Mouse (Mus musculus): ENCODE measurements around the gene Hmgn3. TPM values are rescaled to one million over a fixed set of nuclear protein-coding genes. Genes with fewer than 3 reads are reported as not detected.
"Not testable (repeated sequence)": the region's sequence is repeated elsewhere in the genome, so short reads cannot be mapped to it uniquely, and the experiment has no call there.

Hmgn3 gene
- polyA plus RNA-seq, 1 experiment from 2014 or later, result 115 TPM

- H3K9me3 ChIP-seq (ENCODE audit: control insufficient read depth, low read length), result no peaks in the 10 kb centered on the region
- 78% methylated on average over 4 of the region's 4 CpGs for WGBS
- ATAC-seq (ENCODE audit: low FRiP score, low TSS enrichment) (peak; percentile 71), DNase-seq (ENCODE audit: low spot score) (no peak)
- H3K36me3 ChIP-seq (ENCODE audit: control insufficient read depth, insufficient read depth, low read length), result no peaks in the 10 kb centered on the region
- no peaks in the 10 kb centered on the region for H3K4me1 ChIP-seq (replicated peaks; ENCODE audit: control insufficient read depth, insufficient read depth)
- H3K4me2 ChIP-seq (replicated peaks; ENCODE audit: low read depth), result no peak overlapping the region
- no peak overlapping the region for H3K9ac ChIP-seq (ENCODE audit: low read length)
- H3K4me3 ChIP-seq (ENCODE audit: low read depth, low read length), result no peak overlapping the region
- no peaks in the 10 kb centered on the region for H3K27me3 ChIP-seq (ENCODE audit: control insufficient read depth, insufficient read depth, low read length)
- no peak for TF ChIP-seq CTCF (IDR thresholded peaks at IDR 0.05; ENCODE audit: low read depth)
- no peak for TF ChIP-seq EP300 (optimal IDR thresholded peaks at IDR 0.05)
- H3K27ac ChIP-seq (replicated peaks), result no peak overlapping the region
Observed at GRCm38 (mm10) chr9:83129831-83130230, 16.7 kb downstream of the Hmgn3 start.

- no peaks in the 10 kb centered on the region for H3K4me1 ChIP-seq (replicated peaks; ENCODE audit: control insufficient read depth, insufficient read depth)
- no peak overlapping the region for H3K4me2 ChIP-seq (replicated peaks; ENCODE audit: low read depth)
- TF ChIP-seq EP300 (optimal IDR thresholded peaks at IDR 0.05) (no peak), CTCF (IDR thresholded peaks at IDR 0.05; ENCODE audit: low read depth) (no peak)
- no peaks in the 10 kb centered on the region for H3K9me3 ChIP-seq (ENCODE audit: control insufficient read depth, low read length)
- 26% methylated on average over 7 of the region's 7 CpGs for WGBS
- H3K9ac ChIP-seq (ENCODE audit: low read length), result no peak overlapping the region
- no peak overlapping the region for H3K4me3 ChIP-seq (ENCODE audit: low read depth, low read length)
- no peaks in the 10 kb centered on the region for H3K27me3 ChIP-seq (ENCODE audit: control insufficient read depth, insufficient read depth, low read length)
- DNase-seq (ENCODE audit: low spot score) (peak; percentile 33), ATAC-seq (ENCODE audit: low FRiP score, low TSS enrichment) (peak; percentile 76)
- H3K27ac ChIP-seq (replicated peaks), result no peak overlapping the region
- no peaks in the 10 kb centered on the region; the same call in 1 of the 2 replicates for H3K36me3 ChIP-seq (ENCODE audit: control insufficient read depth, insufficient read depth, low read length)
Observed at GRCm38 (mm10) chr9:83127840-83128239, 18.6 kb downstream of the Hmgn3 start.

GRCm38 (mm10) chr9:83126482-83126881 lies 20.0 kb downstream of the Hmgn3 start:
- ATAC-seq (ENCODE audit: low FRiP score, low TSS enrichment); H3K4me1 ChIP-seq (replicated peaks; ENCODE audit: control insufficient read depth, insufficient read depth); H3K27ac ChIP-seq (replicated peaks); H3K36me3 ChIP-seq (ENCODE audit: control insufficient read depth, insufficient read depth, low read length); H3K4me3 ChIP-seq (ENCODE audit: low read depth, low read length); H3K4me2 ChIP-seq (replicated peaks; ENCODE audit: low read depth); H3K27me3 ChIP-seq (ENCODE audit: control insufficient read depth, insufficient read depth, low read length); H3K9me3 ChIP-seq (ENCODE audit: control insufficient read depth, low read length); DNase-seq (ENCODE audit: low spot score); H3K9ac ChIP-seq (ENCODE audit: low read length): not testable (repeated sequence)
- 87% methylated on average over 6 of the region's 6 CpGs for WGBS

GRCm38 (mm10) chr9:83119211-83119610 lies 27.3 kb downstream of the Hmgn3 start:
- no peaks in the 10 kb centered on the region; the same call in 1 of the 2 replicates for H3K36me3 ChIP-seq (ENCODE audit: control insufficient read depth, insufficient read depth, low read length)
- H3K9ac ChIP-seq (ENCODE audit: low read length), result no peak overlapping the region
- no peaks in the 10 kb centered on the region for H3K4me1 ChIP-seq (replicated peaks; ENCODE audit: control insufficient read depth, insufficient read depth)
- H3K4me3 ChIP-seq (ENCODE audit: low read depth, low read length), result no peak overlapping the region
- no peak for DNase-seq (ENCODE audit: low spot score)
- no peak overlapping the region for H3K27ac ChIP-seq (replicated peaks)
- ATAC-seq (ENCODE audit: low FRiP score, low TSS enrichment), result no peak
- H3K27me3 ChIP-seq (ENCODE audit: control insufficient read depth, insufficient read depth, low read length), result no peaks in the 10 kb centered on the region
- 54% methylated on average over 2 of the region's 2 CpGs for WGBS
- H3K4me2 ChIP-seq (replicated peaks; ENCODE audit: low read depth), result no peak overlapping the region
- H3K9me3 ChIP-seq (ENCODE audit: control insufficient read depth, low read length), result no peaks in the 10 kb centered on the region
- TF ChIP-seq CTCF (IDR thresholded peaks at IDR 0.05; ENCODE audit: low read depth) (no peak), EP300 (optimal IDR thresholded peaks at IDR 0.05) (no peak)

- 89% methylated on average over 7 of the region's 7 CpGs for WGBS
- H3K4me3 ChIP-seq (ENCODE audit: low read depth, low read length), result no peak overlapping the region
- DNase-seq (ENCODE audit: low spot score) (no peak), ATAC-seq (ENCODE audit: low FRiP score, low TSS enrichment) (no peak)
- no peak overlapping the region for H3K27ac ChIP-seq (replicated peaks)
- no peaks in the 10 kb centered on the region for H3K4me1 ChIP-seq (replicated peaks; ENCODE audit: control insufficient read depth, insufficient read depth)
- no peaks in the 10 kb centered on the region for H3K36me3 ChIP-seq (ENCODE audit: control insufficient read depth, insufficient read depth, low read length)
- no peaks in the 10 kb centered on the region for H3K9me3 ChIP-seq (ENCODE audit: control insufficient read depth, low read length)
- no peak for TF ChIP-seq CTCF (IDR thresholded peaks at IDR 0.05; ENCODE audit: low read depth)
- TF ChIP-seq EP300 (optimal IDR thresholded peaks at IDR 0.05), result no peak
- no peaks in the 10 kb centered on the region for H3K27me3 ChIP-seq (ENCODE audit: control insufficient read depth, insufficient read depth, low read length)
- H3K9ac ChIP-seq (ENCODE audit: low read length), result no peak overlapping the region
- no peak overlapping the region for H3K4me2 ChIP-seq (replicated peaks; ENCODE audit: low read depth)
Observed at GRCm38 (mm10) chr9:83117486-83117885, 29.0 kb downstream of the Hmgn3 start.

GRCm38 (mm10) chr9:83116774-83117474 lies 29.6 kb downstream of the Hmgn3 start:
- DNase-seq (ENCODE audit: low spot score) (no peak), ATAC-seq (ENCODE audit: low FRiP score, low TSS enrichment) (no peak)
- Histone ChIP-seq H3K4me2 (replicated peaks; ENCODE audit: low read depth) (no peak overlapping the region), H3K36me3 (ENCODE audit: control insufficient read depth, insufficient read depth, low read length) (no peaks in the 10 kb centered on the region), H3K27me3 (ENCODE audit: control insufficient read depth, insufficient read depth, low read length) (no peaks in the 10 kb centered on the region), H3K4me1 (replicated peaks; ENCODE audit: control insufficient read depth, insufficient read depth) (no peaks in the 10 kb centered on the region), H3K27ac (replicated peaks) (no peak overlapping the region), H3K4me3 (ENCODE audit: low read depth, low read length) (no peak overlapping the region), H3K9ac (ENCODE audit: low read length) (no peak overlapping the region), H3K9me3 (ENCODE audit: control insufficient read depth, low read length) (no peaks in the 10 kb centered on the region)
- no peak for TF ChIP-seq EP300 (optimal IDR thresholded peaks at IDR 0.05)
- TF ChIP-seq CTCF (IDR thresholded peaks at IDR 0.05; ENCODE audit: low read depth), result no peak
- WGBS, result 91% methylated on average over 15 of the region's 15 CpGs
